Mouse (Mus musculus) spleen, adult 18-20 months (tissue): ENCODE results near the gene Mmrn2.
"Not testable (repeated sequence)": the region's sequence is repeated elsewhere in the genome, so short reads cannot be mapped to it uniquely, and the experiment has no call there.

Experiments used
- DNase-seq, 2 experiments: peaks; one replicate each; pipeline ENCODE4 v3.0.0; 2022; ENCODE audit warnings: mixed read lengths in 2 of 2

The Mmrn2 gene

DNA sequence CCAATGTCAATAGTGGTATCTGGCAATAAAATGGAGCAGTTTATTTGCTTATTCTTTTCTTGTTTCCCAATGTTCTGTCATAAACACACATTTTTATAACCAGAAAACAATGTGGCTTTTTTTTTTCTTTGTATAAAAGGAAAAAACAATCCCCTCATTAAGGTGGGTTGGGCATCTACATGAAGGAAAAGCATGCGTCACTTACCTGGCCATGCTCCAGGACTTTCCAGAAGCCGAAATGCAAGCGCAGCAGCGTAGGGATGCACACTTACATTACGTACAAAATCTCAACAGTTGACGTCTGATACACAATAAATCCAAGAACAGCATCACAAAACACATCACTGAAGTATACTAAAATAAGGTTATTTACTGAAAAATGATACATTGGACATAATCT lies 35.5 kb downstream of the Mmrn2 start:
- DNase-seq = no peak

GRCm38 (mm10) chr14:34412164-34412896 lies 37.1 kb downstream of the Mmrn2 start:
- DNase-seq = no peak

DNA sequence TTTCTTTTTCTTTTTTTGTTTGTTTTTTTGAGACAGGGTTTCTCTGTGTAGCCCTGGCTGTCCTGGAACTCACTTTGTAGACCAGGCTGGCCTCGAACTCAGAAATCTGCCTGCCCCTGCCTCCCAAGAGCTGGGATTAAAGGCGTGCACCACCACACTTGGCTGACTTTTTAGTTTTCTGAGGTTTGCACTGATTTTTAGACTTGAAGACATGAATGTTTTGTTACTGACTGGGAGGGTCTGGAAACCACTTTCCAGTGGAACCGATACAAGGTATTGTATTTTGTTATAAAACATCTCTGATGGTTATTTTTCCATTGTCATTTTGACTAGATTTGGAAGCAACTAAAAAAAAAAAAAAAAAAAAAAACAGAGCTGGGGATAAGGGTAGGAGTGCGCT lies 41.7 kb downstream of the Mmrn2 start:
- not testable (repeated sequence) for DNase-seq

GRCm38 (mm10) chr14:34417501-34417900 lies 42.2 kb downstream of the Mmrn2 start:
- DNase-seq = no peak

DNA sequence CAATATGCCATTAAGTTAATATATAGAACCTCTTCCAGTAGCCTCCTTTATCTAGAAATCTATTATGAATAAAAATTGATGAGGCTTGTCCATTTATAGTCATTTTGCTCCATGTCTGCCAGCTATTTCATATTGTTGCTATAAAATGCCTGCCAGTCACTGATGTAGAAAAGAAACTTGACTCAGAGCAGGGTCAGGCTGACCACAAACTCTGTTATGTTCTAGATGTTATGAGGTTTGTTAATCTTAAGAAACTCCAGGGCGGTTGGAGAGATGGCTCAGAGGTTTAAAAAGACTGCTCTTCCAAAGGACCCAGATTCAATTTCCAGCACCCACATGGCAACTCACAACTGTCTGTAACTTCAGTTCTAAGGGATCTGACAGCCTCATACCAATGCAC lies 45.8 kb downstream of the Mmrn2 start:
- no peak for DNase-seq

- no peak for DNase-seq
Observed at GRCm38 (mm10) chr14:34428274-34428673, 53.0 kb downstream of the Mmrn2 start.

DNA sequence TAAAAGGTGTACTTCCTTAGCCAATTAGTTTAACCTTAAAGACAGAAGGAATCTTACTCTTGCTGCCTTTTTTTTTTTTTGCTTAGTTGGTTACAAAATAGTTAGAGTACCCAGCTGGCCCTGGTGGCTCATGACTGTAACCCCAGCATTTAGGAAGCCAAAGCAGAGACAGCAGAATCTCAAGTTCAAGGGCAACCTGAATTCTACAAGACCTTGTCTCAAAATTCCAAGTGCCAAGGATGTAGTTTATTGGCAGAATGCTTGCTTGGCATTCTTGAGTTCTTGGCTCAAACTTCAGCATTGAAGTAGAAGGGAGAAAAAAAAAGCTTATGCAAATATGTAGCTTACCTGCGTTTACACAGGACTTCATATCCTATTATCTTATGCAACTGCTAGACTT lies 53.8 kb downstream of the Mmrn2 start:
- DNase-seq = no peak

DNA sequence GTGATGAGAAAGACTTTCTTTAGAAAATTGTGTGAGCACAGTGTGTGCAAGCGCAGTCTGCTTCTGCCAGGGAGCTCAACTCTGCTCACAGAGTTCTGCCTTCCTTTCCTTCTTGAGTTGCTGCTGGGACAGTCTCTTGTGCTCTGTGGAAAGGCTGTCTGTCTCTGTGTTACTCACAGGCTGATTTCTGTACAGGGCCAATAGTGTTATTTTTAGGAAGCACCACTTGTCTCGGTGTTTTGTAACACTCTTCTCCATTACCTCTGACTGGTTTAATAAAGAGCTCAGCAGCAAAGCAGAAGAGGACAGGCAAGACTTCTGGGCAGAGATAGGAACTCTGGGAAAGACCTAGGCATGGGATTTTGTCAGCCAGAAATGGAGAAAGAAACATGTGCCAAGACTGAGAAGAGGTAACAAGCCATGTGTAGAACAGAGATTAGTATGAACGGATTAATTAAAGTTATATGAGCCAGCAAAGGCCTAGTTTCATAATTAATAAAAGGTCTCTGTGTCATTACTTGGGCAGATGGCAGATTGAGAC lies 65.3 kb downstream of the Mmrn2 start:
- DNase-seq = no peak

DNA sequence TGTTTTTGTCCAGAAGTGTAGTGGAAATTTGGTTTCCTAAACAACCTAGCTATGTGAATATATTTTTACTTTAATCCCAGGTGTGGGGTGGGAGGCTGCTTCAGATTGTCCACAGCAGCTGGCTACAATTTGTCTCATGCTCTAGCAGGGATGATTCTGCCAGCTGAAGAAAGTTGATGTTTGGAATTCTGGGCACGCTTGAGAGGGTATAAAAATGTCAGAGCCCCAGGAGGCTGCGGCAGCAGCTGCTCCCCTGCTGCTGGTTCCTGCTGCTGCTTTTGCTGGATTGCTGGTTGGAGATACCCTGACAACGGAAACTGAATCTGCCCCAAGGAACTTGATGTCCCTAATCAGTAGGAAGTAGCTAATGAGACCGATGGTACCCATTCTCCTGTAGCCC lies 67.3 kb downstream of the Mmrn2 start:
- DNase-seq = no peak

GRCm38 (mm10) chr14:34444368-34444767 lies 69.1 kb downstream of the Mmrn2 start:
- no peak for DNase-seq

DNA sequence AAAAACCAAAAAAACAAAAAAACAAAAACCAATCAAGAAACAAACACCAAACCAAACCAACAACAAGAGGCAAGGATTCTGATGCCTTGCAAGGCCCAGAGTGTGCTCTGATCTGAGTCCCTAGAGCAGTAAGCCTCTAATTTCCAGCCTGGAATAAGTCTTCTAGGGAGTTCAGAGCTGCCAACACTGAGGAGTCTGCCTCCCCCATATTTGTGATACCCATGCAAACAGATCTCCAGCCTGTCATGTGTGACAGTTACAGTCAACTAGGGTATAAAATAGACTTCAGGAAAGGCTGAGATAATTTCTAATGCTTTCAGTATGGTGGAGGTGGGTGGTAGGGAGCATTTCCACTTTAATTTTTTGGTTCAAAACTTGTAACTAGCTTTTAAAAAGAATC lies 69.7 kb downstream of the Mmrn2 start:
- no peak for DNase-seq

GRCm38 (mm10) chr14:34445348-34445747 lies 70.1 kb downstream of the Mmrn2 start:
- DNase-seq = no peak

DNA sequence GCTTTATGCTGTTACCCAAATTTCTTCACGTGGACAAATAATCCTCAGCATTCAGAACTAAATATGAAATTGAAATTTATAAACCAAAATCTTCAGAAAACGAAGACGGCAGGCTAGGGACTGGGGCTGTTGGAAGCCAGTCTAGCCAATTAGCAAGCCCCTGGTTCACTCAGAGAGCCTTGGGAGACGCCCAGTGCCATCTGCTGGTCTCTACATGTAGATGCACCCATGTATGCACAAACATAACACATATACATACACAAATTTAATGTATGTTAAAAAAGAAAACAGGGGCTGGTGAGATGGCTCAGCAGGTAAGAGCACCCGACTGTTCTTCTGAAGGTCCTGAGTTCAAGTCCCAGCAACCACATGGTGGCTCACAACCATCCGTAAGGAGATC lies 71.4 kb downstream of the Mmrn2 start:
- DNase-seq = no peak

GRCm38 (mm10) chr14:34447659-34448058 lies 72.4 kb downstream of the Mmrn2 start:
- DNase-seq = no peak

- no peak for DNase-seq
Observed at GRCm38 (mm10) chr14:34448398-34448797, 73.1 kb downstream of the Mmrn2 start.

- DNase-seq = peak in 1 of 2 experiments; percentile 9
Observed at GRCm38 (mm10) chr14:34449807-34450206, 74.5 kb downstream of the Mmrn2 start.

DNA sequence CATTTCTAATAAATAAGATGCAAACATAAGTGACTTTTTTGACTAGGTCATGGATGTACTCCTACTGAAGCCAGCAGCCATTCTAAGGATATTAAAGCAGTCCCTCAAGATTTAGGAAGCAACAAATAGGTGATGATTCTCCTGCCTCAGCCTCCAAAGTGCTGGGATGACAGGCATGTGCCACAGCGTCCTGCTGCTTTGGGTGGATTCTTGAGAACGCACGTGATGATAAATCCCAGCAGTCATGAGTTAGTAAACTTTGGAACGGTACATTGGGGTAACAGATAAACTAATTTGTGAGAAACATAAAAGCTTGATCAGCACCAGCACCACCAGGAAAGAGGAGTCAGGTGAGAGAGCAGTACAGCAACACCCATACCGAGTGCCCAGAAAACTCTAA lies 75.2 kb downstream of the Mmrn2 start:
- DNase-seq = no peak

- no peak for DNase-seq
Observed at GRCm38 (mm10) chr14:34451872-34452271, 76.6 kb downstream of the Mmrn2 start.

DNA sequence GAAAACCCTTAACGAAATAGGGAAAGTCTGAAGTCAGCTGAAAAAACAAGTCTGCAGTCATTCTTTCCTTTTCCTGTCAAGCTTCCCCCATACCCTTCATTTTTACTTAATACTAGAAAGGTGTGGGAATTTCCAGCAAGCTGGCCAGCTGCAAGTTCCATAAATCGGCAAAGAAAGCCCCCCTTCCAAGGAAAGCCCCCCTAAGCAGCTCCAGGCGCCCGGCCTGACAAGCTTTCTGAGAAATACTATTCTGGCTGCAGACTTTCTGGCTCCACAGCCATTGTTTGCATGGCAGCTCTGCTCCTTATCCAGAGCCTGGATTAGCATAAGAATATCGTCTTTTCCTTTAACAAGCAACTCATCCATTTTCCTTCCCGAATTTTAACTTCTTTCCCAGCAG lies 78.4 kb downstream of the Mmrn2 start:
- no peak for DNase-seq
